Mouse (Mus musculus) olfactory bulb, adult 2 months (tissue): Measurements from ENCODE around the gene Cldn18. TPM values are rescaled to one million over a fixed set of nuclear protein-coding genes. Genes with fewer than 3 reads are reported as not detected.

Experiments used
- H3K27ac ChIP-seq: fragments of 200-500 bp; 2 replicates; pipeline ENCODE4 v1.5.1; 2012; ENCODE audit warnings: low read depth, low read length; ENCODE audit not compliant: insufficient read depth
- H3K4me1 ChIP-seq: fragments of 200-500 bp; 2 replicates; pipeline ENCODE4 v1.6.1; 2012; ENCODE audit warnings: low read length; ENCODE audit not compliant: control insufficient read depth, insufficient read depth
- H3K4me3 ChIP-seq: fragments of 200-500 bp; 2 replicates; pipeline ENCODE4 v1.5.1; 2012; ENCODE audit warnings: mild to moderate bottlenecking, low read depth, low read length, moderate library complexity; ENCODE audit not compliant: insufficient read depth
- CTCF ChIP-seq: fragments of 200-500 bp; IDR thresholded peaks from 2 replicates; pipeline ENCODE4 v1.5.1; 2012; ENCODE audit warnings: low read depth, mild to moderate bottlenecking, low read length, moderate library complexity; ENCODE audit not compliant: insufficient read depth
- POLR2A ChIP-seq: fragments of 200-500 bp; IDR thresholded peaks from 2 replicates; pipeline ENCODE4 v1.6.1; 2012; ENCODE audit warnings: mild to moderate bottlenecking, low read depth, low read length, moderate library complexity; ENCODE audit not compliant: insufficient read depth
- WGBS: fragments of 180-500 bp; shearing (Covaris S2); methylation state at CpG from one replicate; pipeline ENCODE4 v1.1.7; 2018; 5-methylcytosine and 5-hydroxymethylcytosine counted together
- polyA plus RNA-seq: library from polyadenylated mRNA; stranded (reverse); fragments of >200 nt; gene quantifications from 2 replicates; pipeline ENCODE4 v1.2.4, GENCODE M21; 2012; ENCODE audit warnings: low replicate concordance; ENCODE audit not compliant: missing spikeins, insufficient read depth, insufficient read length

Cldn18 gene
- polyA plus RNA-seq, 1 experiment, result not detected

GRCm38 (mm10) chr9:99661606-99662166 is 55.4 kb downstream of the Cldn18 start:
- no peak overlapping the region; the same call in 1 of the 2 replicates for H3K27ac ChIP-seq
- 66% methylated on average over 16 of the region's 16 CpGs for WGBS
- H3K4me1 ChIP-seq, result no peaks in the 10 kb centered on the region
- TF ChIP-seq POLR2A (no peak), CTCF (no peak)
- no peak overlapping the region for H3K4me3 ChIP-seq

- 72% methylated on average over 10 of the region's 10 CpGs for WGBS
- Histone ChIP-seq H3K27ac (no peak overlapping the region), H3K4me3 (no peak overlapping the region), H3K4me1 (no peaks in the 10 kb centered on the region)
- TF ChIP-seq POLR2A (no peak), CTCF (no peak)
These were observed 56.3 kb downstream of the Cldn18 start for GRCm38 (mm10) chr9:99660756-99661155.

GRCm38 (mm10) chr9:99646102-99646501 is 71.0 kb downstream of the Cldn18 start:
- 85% methylated on average over 6 of the region's 6 CpGs for WGBS
- 0 out of 2 replicates have a peak, but pooled peaks cover 3% of the 10 kb centered on the region for H3K4me1 ChIP-seq
- no peak overlapping the region for H3K4me3 ChIP-seq
- H3K27ac ChIP-seq, result peak overlapping the region; percentile 81
- TF ChIP-seq CTCF, result no peak
- no peak for TF ChIP-seq POLR2A

GRCm38 (mm10) chr9:99645416-99645815 is 71.7 kb downstream of the Cldn18 start:
- WGBS, result 46% methylated on average over 6 of the region's 6 CpGs
- TF ChIP-seq CTCF, result no peak
- TF ChIP-seq POLR2A, result no peak
- peak overlapping the region; percentile 63 for H3K27ac ChIP-seq
- H3K4me1 ChIP-seq, result 0 out of 2 replicates have a peak, but pooled peaks cover 3% of the 10 kb centered on the region
- no peak overlapping the region for H3K4me3 ChIP-seq

DNA sequence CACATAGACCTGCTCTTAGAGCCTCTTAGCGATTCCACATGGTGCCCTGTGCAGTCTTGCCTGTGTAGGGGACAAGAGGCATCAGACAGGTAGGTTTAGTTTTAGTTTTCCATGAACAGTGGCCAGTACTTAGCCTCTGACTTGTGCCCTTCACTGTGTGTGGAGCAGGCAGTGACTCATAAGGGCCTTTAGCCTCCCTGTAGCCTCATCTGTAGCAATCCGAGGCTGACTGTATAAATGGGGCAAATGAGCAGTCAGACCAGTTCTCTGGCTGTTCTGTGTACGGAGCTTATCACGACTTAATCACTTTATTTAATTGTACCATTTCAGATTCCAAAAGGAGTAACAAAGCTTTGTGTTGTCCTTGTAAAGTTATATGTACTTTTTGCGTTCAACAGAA is 77.1 kb downstream of the Cldn18 start:
- H3K4me3 ChIP-seq, result no peak overlapping the region
- WGBS, result 69% methylated on average over 5 of the region's 5 CpGs
- H3K27ac ChIP-seq, result no peak overlapping the region
- H3K4me1 ChIP-seq, result peaks cover 3% of the 10 kb centered on the region; the same call in 1 of the 2 replicates
- no peak for TF ChIP-seq POLR2A
- no peak for TF ChIP-seq CTCF

Other genes starting within 250 kb of the Cldn18 start
- not detected in 2 replicates for gene Armc8, start 148.4 kb downstream of the Cldn18 start, polyA plus RNA-seq
- not detected in 2 replicates for gene Dbr1, start 141.5 kb downstream of the Cldn18 start, polyA plus RNA-seq
- not detected in 2 replicates for gene A4gnt, start 104.8 kb downstream of the Cldn18 start, polyA plus RNA-seq
- gene Dzip1l, start 87.8 kb downstream of the Cldn18 start, polyA plus RNA-seq, result not detected in 2 replicates
- gene Sox14, start 158.9 kb upstream of the Cldn18 start, polyA plus RNA-seq, result not detected in 2 replicates